Mouse (Mus musculus) lung, embryonic 14.5 days (tissue): ENCODE measurements around the gene Hoxa4. TPM values are rescaled to one million over a fixed set of nuclear protein-coding genes. Genes with fewer than 3 reads are reported as not detected.

ENCODE experiments used
- ATAC-seq: fragments of 200-750 bp; cut with Nextera tagmentation; 2 replicates; pipeline ENCODE4 v1.8.0; 2017; ENCODE audit warnings: mild to moderate bottlenecking, moderate TSS enrichment, moderate library complexity; ENCODE audit not compliant: insufficient read depth
- DNase-seq: peaks from one replicate; pipeline ENCODE4 v3.0.0-alpha.2; 2015
- H3K27ac ChIP-seq: fragments of 300-500 bp; sonication (generic); 2 replicates; pipeline ENCODE4 v1.5.1; 2014; ENCODE audit warnings: low read depth, mild to moderate bottlenecking, moderate library complexity
- H3K27me3 ChIP-seq: fragments of 300-500 bp; sonication (generic); 2 replicates; pipeline ENCODE4 v1.6.1; 2014; ENCODE audit warnings: low read length, control low read depth; ENCODE audit not compliant: insufficient read depth
- H3K36me3 ChIP-seq: fragments of 300-500 bp; sonication (generic); 2 replicates; pipeline ENCODE4 v1.6.1; 2014; ENCODE audit warnings: control low read depth; ENCODE audit not compliant: insufficient read depth
- H3K4me1 ChIP-seq: fragments of 300-500 bp; sonication (generic); 2 replicates; pipeline ENCODE4 v1.6.1; 2014; ENCODE audit warnings: antibody characterized with exemption, control low read depth; ENCODE audit not compliant: insufficient read depth
- H3K4me2 ChIP-seq: fragments of 300-500 bp; sonication (generic); 2 replicates; pipeline ENCODE4 v1.6.1; 2014; ENCODE audit warnings: mild to moderate bottlenecking
- H3K4me3 ChIP-seq: fragments of 300-500 bp; sonication (generic); 2 replicates; pipeline ENCODE4 v1.5.1; 2014; ENCODE audit warnings: low read depth, low read length
- H3K9ac ChIP-seq: fragments of 300-500 bp; sonication (generic); 2 replicates; pipeline ENCODE4 v1.6.1; 2014
- H3K9me3 ChIP-seq: fragments of 300-500 bp; sonication (generic); 2 replicates; pipeline ENCODE4 v1.6.1; 2016; ENCODE audit warnings: low read depth, low read length, control low read depth
- CTCF ChIP-seq: IDR thresholded peaks from 2 replicates; pipeline ENCODE4 v1.5.1; 2016; ENCODE audit warnings: antibody characterized with exemption, low read depth
- WGBS: fragments of 180-500 bp; shearing (Covaris S2); extraction: QIAGEN DNeasy Blood & Tissue Kit; methylation state at CpG from one replicate; pipeline ENCODE4 v1.1.7; 2014; 5-methylcytosine and 5-hydroxymethylcytosine counted together
- polyA plus RNA-seq: library from polyadenylated mRNA; unstranded; fragments of >200 nt; fragmentation: Nextera tagmentation; extraction: Ambion mirVana; gene quantifications from 2 replicates; pipeline ENCODE4 v1.2.1, GENCODE M21; 2014

Gene Hoxa4
- polyA plus RNA-seq, 1 experiment from 2014 or later = 7.0 TPM

DNA sequence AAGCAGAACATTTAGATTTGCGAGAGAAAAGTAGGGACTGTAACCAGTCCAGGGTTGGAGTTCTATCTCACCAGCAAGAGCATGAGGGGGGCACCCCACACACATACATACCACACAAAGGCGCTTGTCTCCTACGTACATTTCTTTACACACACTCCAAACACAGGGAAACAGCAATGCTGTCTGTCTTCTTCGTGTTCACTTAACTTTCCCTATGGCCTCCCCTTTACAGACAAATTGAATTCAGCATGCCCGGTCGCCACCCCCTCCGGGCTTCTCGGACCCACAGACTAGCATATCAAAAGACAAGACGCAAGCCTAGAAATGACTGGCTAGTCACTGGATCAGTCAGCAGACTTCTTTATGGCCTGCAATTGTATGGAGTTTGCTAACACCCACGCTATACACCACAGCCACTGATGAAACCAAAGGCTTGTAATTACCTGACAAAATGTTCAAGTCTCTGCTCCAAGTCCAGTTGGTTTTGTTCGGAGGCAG lies 11.3 kb downstream of the Hoxa4 start:
- peak overlapping the region; percentile 63 for H3K4me3 ChIP-seq
- 4% methylated on average over 11 of the region's 11 CpGs for WGBS
- no peak for TF ChIP-seq CTCF
- no peaks in the 10 kb centered on the region; the same call in 1 of the 2 replicates for H3K36me3 ChIP-seq
- ATAC-seq (no peak), DNase-seq (no peak)
- H3K27me3 ChIP-seq = peaks cover 33% of the 10 kb centered on the region
- peaks cover 25% of the 10 kb centered on the region for H3K4me1 ChIP-seq
- H3K27ac ChIP-seq = peak overlapping the region; percentile 98
- H3K9me3 ChIP-seq = no peaks in the 10 kb centered on the region
- H3K4me2 ChIP-seq = peak overlapping the region; percentile 79
- H3K9ac ChIP-seq = peak overlapping the region; percentile 98

DNA sequence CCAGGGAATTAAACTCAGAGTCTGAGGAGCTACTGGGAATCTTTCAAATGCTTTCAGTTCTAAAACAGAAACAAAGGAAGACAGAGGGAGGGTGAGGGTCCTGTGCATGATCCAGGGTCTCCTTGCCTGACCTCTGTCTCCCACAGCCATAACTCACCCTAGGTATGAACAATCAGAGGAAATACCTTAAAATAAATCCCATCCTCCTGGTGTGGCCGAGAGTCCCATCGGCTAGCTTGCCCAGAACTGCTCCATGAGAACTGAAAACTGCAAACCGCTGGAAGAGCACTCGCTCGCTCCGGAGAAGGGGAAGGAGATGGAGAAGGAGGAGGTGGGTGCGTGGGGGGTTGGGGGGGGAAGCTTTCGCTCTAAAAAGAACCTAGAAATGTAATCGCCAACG lies 11.9 kb downstream of the Hoxa4 start:
- peaks cover 23% of the 10 kb centered on the region for H3K4me1 ChIP-seq
- H3K4me2 ChIP-seq = peak overlapping the region; percentile 79
- H3K9me3 ChIP-seq = no peaks in the 10 kb centered on the region
- no peaks in the 10 kb centered on the region; the same call in 1 of the 2 replicates for H3K36me3 ChIP-seq
- H3K4me3 ChIP-seq = peak overlapping the region; percentile 63
- H3K27ac ChIP-seq = peak overlapping the region; percentile 98
- H3K27me3 ChIP-seq = peaks cover 34% of the 10 kb centered on the region
- WGBS = 1% methylated on average over 10 of the region's 10 CpGs
- no peak for DNase-seq
- TF ChIP-seq CTCF = no peak
- ATAC-seq = no peak
- H3K9ac ChIP-seq = peak overlapping the region; percentile 98

DNA sequence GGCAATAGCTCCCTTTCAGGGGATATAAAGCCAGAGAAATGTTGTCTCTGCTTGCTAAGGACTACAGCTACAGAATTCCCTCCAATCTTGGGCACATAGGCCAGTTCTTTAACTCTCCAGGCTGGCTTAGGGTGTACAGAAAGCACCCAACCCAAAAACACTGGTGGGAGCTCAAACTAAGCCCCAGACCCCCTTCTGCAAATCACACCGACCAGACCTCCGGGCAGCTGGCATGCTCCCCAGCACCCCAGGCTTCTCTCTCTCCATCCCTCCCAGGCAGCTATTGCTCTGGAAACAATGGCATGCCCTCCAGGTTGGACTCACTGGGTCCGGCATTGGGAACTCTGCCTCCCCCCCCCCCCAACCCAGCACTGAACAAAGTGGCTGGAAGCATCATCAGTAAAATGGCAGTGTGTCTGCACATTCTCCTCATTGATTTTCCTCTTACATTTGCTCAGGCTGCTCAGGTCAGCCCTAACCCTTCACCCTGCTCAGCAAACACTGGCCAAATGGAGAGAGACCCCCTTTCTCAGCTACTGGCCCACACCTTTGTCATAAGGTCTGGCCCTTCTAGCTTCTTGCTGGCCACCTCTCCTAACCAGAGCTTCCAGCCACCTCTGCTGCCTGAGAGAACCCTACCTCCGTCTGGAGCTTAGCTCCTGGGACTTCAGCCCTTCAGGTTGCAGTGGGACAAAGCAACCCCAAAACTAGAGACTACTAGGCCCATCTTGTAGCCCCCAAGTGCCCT lies 12.5 kb downstream of the Hoxa4 start:
- H3K9ac ChIP-seq = peak overlapping the region; percentile 98
- TF ChIP-seq CTCF = no peak
- no peaks in the 10 kb centered on the region; the same call in 1 of the 2 replicates for H3K36me3 ChIP-seq
- H3K4me2 ChIP-seq = peak overlapping the region; percentile 79
- peak overlapping the region; percentile 98 for H3K27ac ChIP-seq
- H3K9me3 ChIP-seq = no peaks in the 10 kb centered on the region
- H3K4me3 ChIP-seq = peak overlapping the region; percentile 63
- DNase-seq (no peak), ATAC-seq (no peak)
- 0% methylated on average over 4 of the region's 4 CpGs for WGBS
- H3K4me1 ChIP-seq = peaks cover 19% of the 10 kb centered on the region
- H3K27me3 ChIP-seq = peaks cover 30% of the 10 kb centered on the region

DNA sequence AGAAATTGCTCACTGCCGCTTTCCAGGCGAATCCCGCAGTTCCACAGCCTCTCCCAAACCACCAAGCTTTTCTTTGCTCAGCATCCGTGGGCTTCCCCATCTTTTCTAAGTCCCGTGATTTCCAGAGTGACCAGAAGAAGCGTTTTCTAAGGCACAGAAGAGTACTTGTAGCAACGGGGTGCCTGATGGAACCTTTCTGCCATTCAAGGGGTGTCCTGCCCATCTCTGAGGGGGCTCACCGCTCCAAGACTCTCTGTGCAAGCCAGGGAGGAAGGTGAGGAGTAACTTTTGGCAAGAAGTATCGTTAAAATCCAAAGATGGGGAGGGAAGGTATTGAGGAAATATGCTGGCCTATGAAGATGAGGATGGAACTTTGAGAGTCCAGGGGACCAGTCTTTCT lies 13.7 kb downstream of the Hoxa4 start:
- H3K27ac ChIP-seq = peak overlapping the region; percentile 98
- no peaks in the 10 kb centered on the region; the same call in 1 of the 2 replicates for H3K36me3 ChIP-seq
- DNase-seq (peak; percentile 53), ATAC-seq (no peak)
- TF ChIP-seq CTCF = no peak
- 2% methylated on average over 9 of the region's 9 CpGs for WGBS
- peak overlapping the region; percentile 79 for H3K4me2 ChIP-seq
- H3K4me3 ChIP-seq = peak overlapping the region; percentile 63
- H3K9me3 ChIP-seq = no peaks in the 10 kb centered on the region
- H3K27me3 ChIP-seq = peaks cover 33% of the 10 kb centered on the region
- peak overlapping the region; percentile 98 for H3K9ac ChIP-seq
- H3K4me1 ChIP-seq = peaks cover 10% of the 10 kb centered on the region

DNA sequence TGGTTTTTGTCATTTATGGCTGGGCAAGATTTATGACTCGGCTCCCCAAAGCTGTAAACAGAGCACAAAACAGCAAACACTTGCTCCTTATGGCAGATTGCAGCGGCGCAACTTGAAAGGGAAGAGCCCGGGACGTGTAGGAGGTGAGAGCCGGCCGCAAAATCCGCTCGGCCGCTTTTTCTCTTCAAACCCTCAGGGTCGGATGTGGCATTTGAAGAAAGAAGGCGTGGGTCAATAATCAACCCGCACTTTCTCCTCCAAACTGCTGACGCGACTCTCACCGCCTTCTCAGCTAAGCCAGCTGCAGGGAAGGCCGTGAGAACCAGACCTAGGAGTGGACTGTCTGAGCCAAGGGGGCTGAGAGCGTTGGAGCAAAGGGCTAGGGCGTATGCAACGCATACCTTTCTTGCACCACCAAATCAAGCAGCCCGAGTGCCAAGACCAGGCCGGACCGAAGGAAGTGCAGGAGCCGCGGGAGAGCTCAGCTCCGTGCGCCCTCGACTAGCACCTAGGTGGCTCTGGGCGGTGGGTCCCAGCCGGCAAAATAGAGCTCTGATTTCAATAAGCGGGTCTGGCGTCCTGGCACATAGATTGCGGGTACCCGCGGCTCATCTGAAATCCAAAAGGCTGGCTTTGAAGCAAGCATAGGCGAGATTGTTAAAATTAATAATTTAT lies 14.4 kb downstream of the Hoxa4 start, which contains the start of gene 5730596B20Rik:
5730596B20Rik (plus strand) TSS at position 438 of the 675 bp plus-strand sequence.
- no peak for ATAC-seq
- peak; percentile 90 for DNase-seq
- WGBS = under 1% methylated on average over 36 of the region's 36 CpGs
- TF ChIP-seq CTCF = no peak
- peaks cover 34% of the 10 kb centered on the region for H3K27me3 ChIP-seq
- no peaks in the 10 kb centered on the region; the same call in 1 of the 2 replicates for H3K36me3 ChIP-seq
- peaks cover 10% of the 10 kb centered on the region for H3K4me1 ChIP-seq
- H3K4me3 ChIP-seq = peak within 1 kb of the TSS; percentile 63
- peak within 1 kb of the TSS; percentile 98 for H3K27ac ChIP-seq
- no peaks in the 10 kb centered on the region for H3K9me3 ChIP-seq
- peak within 1 kb of the TSS; percentile 98 for H3K9ac ChIP-seq
- H3K4me2 ChIP-seq = peak within 1 kb of the TSS; percentile 79

- H3K4me3 ChIP-seq = peak overlapping the region; percentile 63
- H3K27ac ChIP-seq = peak overlapping the region; percentile 98
- peaks cover 29% of the 10 kb centered on the region for H3K27me3 ChIP-seq
- H3K9me3 ChIP-seq = no peaks in the 10 kb centered on the region
- H3K36me3 ChIP-seq = no peaks in the 10 kb centered on the region
- 0% methylated on average over 6 of the region's 6 CpGs for WGBS
- no peak for ATAC-seq
- peak overlapping the region; percentile 79 for H3K4me2 ChIP-seq
- H3K9ac ChIP-seq = peak overlapping the region; percentile 98
- TF ChIP-seq CTCF = no peak
- DNase-seq = peak; percentile 59
- peaks cover 6% of the 10 kb centered on the region for H3K4me1 ChIP-seq
Observed at GRCm38 (mm10) chr6:52176391-52176790, 15.2 kb downstream of the Hoxa4 start.

DNA sequence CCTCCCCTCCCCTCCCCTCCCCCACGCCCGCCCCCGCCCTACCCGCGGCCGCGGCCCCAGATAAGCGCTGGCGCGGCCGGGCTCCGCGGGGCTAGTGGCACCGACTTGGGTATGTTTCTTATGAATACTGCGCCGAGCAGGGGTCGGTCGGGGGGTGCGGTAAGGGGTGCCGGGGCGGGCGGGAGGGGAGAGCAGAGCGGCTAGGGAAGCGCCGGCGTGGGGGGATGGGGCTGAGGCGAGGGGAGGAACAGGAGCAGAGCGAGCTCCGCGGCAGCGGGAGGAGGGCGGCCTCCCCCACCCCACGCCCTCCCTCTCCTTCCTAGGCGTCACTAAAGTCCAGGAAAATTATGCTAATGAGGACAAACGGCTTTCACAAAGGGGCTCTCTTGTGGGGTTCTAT lies 15.7 kb downstream of the Hoxa4 start:
- H3K9me3 ChIP-seq = no peaks in the 10 kb centered on the region
- H3K36me3 ChIP-seq = 0 out of 2 replicates have a peak, but pooled peaks cover 2% of the 10 kb centered on the region
- DNase-seq (peak; percentile 81), ATAC-seq (peak; percentile 47)
- H3K4me2 ChIP-seq = peak overlapping the region; percentile 79
- peak overlapping the region; percentile 98 for H3K9ac ChIP-seq
- under 1% methylated on average over 24 of the region's 35 CpGs for WGBS
- H3K4me3 ChIP-seq = peak overlapping the region; percentile 63
- no peak for TF ChIP-seq CTCF
- H3K27me3 ChIP-seq = peaks cover 31% of the 10 kb centered on the region
- peak overlapping the region; percentile 98 for H3K27ac ChIP-seq
- peaks cover 3% of the 10 kb centered on the region for H3K4me1 ChIP-seq
